Mouse (Mus musculus) hindbrain, embryonic 15.5 days (tissue): ENCODE data around the gene Rnf34. TPM values are rescaled to one million over a fixed set of nuclear protein-coding genes. Genes with fewer than 3 reads are reported as not detected.

ENCODE experiments used
- ATAC-seq: fragments of 200-750 bp; cut with Nextera tagmentation; 2 replicates; pipeline ENCODE4 v1.8.0; 2017; ENCODE audit warnings: low read depth, moderate number of reproducible peaks, moderate TSS enrichment; ENCODE audit not compliant: low FRiP score
- H3K27ac ChIP-seq: fragments of 300-500 bp; sonication (generic); replicated peaks from 2 replicates; pipeline ENCODE4 v1.5.1; 2015; ENCODE audit warnings: mild to moderate bottlenecking, inconsistent platforms
- H3K27me3 ChIP-seq: fragments of 300-500 bp; sonication (generic); 2 replicates; pipeline ENCODE4 v1.6.1; 2015; ENCODE audit warnings: control low read depth, inconsistent platforms
- H3K36me3 ChIP-seq: fragments of 300-500 bp; sonication (generic); 2 replicates; pipeline ENCODE4 v1.6.1; 2015; ENCODE audit warnings: control low read depth, inconsistent platforms
- H3K4me1 ChIP-seq: fragments of 300-500 bp; sonication (generic); replicated peaks from 2 replicates; pipeline ENCODE4 v1.6.1; 2015; ENCODE audit warnings: control low read depth, inconsistent platforms
- H3K4me2 ChIP-seq: fragments of 300-500 bp; sonication (generic); 2 replicates; pipeline ENCODE4 v1.6.1; 2015; ENCODE audit warnings: moderate library complexity, mild to moderate bottlenecking, inconsistent platforms
- H3K4me3 ChIP-seq: fragments of 300-500 bp; sonication (generic); 2 replicates; pipeline ENCODE4 v1.5.1; 2015; ENCODE audit warnings: mild to moderate bottlenecking, inconsistent platforms
- H3K9ac ChIP-seq: fragments of 300-500 bp; sonication (generic); 2 replicates; pipeline ENCODE4 v1.6.1; 2015; ENCODE audit warnings: inconsistent platforms
- H3K9me3 ChIP-seq: fragments of 300-500 bp; sonication (generic); 2 replicates; pipeline ENCODE4 v1.6.1; 2016; ENCODE audit warnings: control low read depth, inconsistent platforms
- WGBS: fragments of 180-500 bp; shearing (Covaris S2); methylation state at CpG from one replicate; pipeline ENCODE4 v1.1.7; 2015; 5-methylcytosine and 5-hydroxymethylcytosine counted together
- polyA plus RNA-seq: library from polyadenylated mRNA; unstranded; fragments of >200 nt; fragmentation: Nextera tagmentation; extraction: Ambion mirVana; gene quantifications from 2 replicates; pipeline ENCODE4 v1.2.1, GENCODE M21; 2015

The Rnf34 gene
- polyA plus RNA-seq, 1 experiment from 2014 or later: 45.0 TPM

DNA sequence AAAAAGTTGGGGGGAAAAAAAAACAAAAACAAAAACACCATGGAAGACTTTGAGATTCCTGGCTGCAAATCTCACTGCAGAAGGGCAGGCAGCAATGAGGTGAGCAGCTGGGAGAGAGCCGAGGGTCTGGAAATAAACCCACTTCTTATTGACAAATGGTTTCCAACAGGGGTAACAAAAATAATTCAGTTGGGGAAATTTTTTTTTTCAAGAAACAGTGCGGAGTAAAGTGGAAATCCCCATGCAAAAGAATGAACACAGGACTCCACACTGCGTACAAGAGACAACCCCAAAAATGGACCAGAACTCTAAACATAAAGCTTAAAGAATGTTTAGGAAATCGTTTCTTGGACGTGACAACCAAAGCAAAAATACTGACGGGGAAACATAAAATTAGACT is 43.4 kb downstream of the Rnf34 start:
- WGBS: 97% methylated on average over 6 of the region's 6 CpGs

DNA sequence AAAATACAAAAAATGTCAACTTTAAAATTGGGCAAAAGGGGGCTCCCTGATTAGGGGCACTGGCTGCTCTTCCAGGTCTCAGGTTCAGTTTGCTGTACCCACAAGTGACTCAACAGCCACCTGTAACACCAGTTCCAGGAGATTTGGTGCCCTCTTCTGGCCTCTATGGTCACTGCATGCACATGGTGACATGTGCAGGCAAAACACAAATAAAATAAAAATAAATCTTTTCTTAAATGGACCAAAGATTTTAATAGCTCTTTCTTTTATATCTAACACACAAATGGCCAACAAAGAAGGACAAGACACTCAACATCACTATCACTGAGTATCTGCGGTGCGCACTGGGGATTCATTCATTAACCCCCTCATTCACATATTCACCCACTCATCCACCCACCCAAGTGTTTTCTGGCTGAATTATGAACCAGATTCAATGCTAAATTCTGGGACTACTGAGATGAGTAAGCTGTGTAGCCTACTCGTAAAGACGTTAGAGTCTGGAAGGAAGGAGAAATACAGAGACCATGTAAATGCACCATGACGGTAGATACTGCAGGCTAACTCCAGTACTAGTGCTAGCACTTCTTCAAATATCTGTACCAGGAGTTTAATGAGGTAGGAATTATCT is 44.3 kb downstream of the Rnf34 start:
- 93% methylated on average over 5 of the region's 5 CpGs for WGBS
- Histone ChIP-seq H3K4me2 (no peak overlapping the region), H3K9ac (no peak overlapping the region), H3K4me1 (peaks cover 30% of the 10 kb centered on the region), H3K27ac (no peak overlapping the region), H3K27me3 (no peaks in the 10 kb centered on the region), H3K36me3 (no peaks in the 10 kb centered on the region), H3K4me3 (no peak overlapping the region), H3K9me3 (no peaks in the 10 kb centered on the region)
- ATAC-seq: no peak

More for the DNA sequence above, 43.4 kb downstream of the Rnf34 start:
- H3K9ac ChIP-seq: no peak overlapping the region
- no peak for ATAC-seq
- H3K4me3 ChIP-seq: no peak overlapping the region
- peaks cover 30% of the 10 kb centered on the region for H3K4me1 ChIP-seq
- H3K27ac ChIP-seq: no peak overlapping the region
- no peaks in the 10 kb centered on the region for H3K36me3 ChIP-seq
- no peaks in the 10 kb centered on the region for H3K27me3 ChIP-seq
- H3K9me3 ChIP-seq: no peaks in the 10 kb centered on the region
- no peak overlapping the region for H3K4me2 ChIP-seq

DNA sequence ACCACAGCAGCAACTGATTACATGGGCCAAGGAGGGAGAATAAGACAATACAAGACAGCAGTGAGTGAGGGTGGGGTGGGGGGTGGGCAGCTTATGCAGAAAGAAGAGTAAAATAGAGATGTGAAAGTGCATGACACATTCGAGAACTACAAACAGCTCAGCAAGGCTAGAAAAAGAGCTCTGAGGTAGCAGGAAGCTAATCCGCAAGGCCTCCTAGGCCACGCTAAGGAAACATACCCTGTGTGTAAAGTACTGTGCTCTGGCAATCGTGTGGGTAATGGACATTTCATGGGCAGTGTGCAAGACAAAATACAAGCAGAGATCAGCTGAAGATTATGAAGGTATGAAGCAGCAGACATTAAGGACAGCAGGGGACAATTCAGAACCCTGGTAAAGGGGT is 45.0 kb downstream of the Rnf34 start:
- no peak overlapping the region for H3K27ac ChIP-seq
- no peak overlapping the region for H3K4me2 ChIP-seq
- H3K27me3 ChIP-seq: no peaks in the 10 kb centered on the region
- WGBS: 79% methylated on average over 4 of the region's 4 CpGs
- no peaks in the 10 kb centered on the region for H3K36me3 ChIP-seq
- no peak overlapping the region for H3K4me3 ChIP-seq
- H3K9ac ChIP-seq: no peak overlapping the region
- ATAC-seq: no peak
- no peaks in the 10 kb centered on the region for H3K9me3 ChIP-seq
- H3K4me1 ChIP-seq: peaks cover 29% of the 10 kb centered on the region

DNA sequence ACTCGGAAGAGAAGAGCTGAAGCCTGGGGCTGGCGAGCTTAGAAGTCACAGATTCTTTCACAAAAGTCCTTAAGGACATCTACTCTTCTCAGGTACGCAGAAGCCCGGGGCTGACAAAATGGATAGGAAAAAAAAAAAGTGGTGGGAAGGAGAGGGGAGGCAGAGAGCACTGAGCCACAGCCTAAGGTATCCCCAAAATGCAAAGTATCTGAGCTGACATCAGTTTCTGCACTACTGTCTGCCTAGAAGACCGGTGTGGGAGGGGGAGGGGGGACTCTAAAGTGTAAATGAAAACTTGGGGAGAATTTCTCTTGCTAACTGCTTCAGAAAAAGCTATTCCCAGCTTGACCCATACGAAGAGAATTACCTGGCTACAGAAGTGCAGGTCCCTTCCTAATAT is 48.3 kb downstream of the Rnf34 start:
- ATAC-seq: no peak
- WGBS: 86% methylated on average over 6 of the region's 6 CpGs
- H3K27me3 ChIP-seq: no peaks in the 10 kb centered on the region
- peaks cover 38% of the 10 kb centered on the region for H3K4me1 ChIP-seq
- peak overlapping the region; percentile 87 for H3K4me2 ChIP-seq
- H3K36me3 ChIP-seq: no peaks in the 10 kb centered on the region
- no peaks in the 10 kb centered on the region for H3K9me3 ChIP-seq
- H3K27ac ChIP-seq: no peak overlapping the region
- H3K4me3 ChIP-seq: peak overlapping the region; percentile 68
- H3K9ac ChIP-seq: no peak overlapping the region

GRCm38 (mm10) chr5:122898963-122899776 is 49.3 kb downstream of the Rnf34 start:
- H3K9ac ChIP-seq: peak overlapping the region; percentile 88
- peak overlapping the region; percentile 68 for H3K4me3 ChIP-seq
- no peak for ATAC-seq
- H3K4me2 ChIP-seq: peak overlapping the region; percentile 87
- no peaks in the 10 kb centered on the region for H3K27me3 ChIP-seq
- 2% methylated on average over 45 of the region's 45 CpGs for WGBS
- no peaks in the 10 kb centered on the region for H3K9me3 ChIP-seq
- H3K36me3 ChIP-seq: no peaks in the 10 kb centered on the region
- H3K4me1 ChIP-seq: peaks cover 38% of the 10 kb centered on the region
- peak overlapping the region; percentile 96 for H3K27ac ChIP-seq

DNA sequence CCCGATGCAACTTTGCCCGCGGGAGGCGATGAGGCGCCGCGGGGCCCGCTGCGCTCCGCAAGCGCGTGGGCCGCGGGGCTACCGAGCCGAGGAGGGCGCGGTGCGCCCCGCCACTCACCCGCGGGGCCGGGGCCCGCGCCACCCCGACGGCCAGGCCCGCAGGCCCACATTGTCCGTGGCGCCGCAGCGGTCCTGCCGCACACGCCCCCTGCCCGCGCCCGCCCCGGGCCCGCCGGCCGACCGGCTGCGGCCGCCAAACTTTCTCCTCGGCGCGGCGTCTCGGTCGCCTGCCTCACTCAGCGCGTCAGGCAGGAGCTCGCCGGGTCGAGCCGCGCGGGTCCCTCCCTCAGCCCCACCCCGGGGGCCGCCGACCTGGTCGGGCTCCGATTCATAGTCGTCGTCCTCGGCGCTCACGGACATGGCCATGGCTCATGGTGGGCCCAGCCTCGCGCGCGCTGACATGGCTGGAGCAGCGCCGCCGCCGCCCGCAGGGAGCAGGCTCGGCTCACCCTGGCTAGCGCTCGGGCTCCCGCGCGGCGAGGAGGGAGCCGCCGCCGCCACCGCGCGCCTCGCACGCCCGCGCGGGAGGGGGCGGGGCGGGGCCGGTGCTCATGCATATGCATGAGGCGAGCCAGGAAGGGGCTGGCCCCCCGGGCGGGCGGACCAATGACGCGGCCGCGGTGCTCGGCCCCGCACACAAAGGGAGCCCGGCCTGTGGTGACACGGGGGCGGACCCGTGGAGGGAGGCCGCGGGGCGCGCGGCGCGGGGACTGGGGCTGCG is 50.1 kb downstream of the Rnf34 start:
- ATAC-seq: peak; percentile 98
- H3K36me3 ChIP-seq: no peaks in the 10 kb centered on the region
- H3K9me3 ChIP-seq: no peaks in the 10 kb centered on the region
- peak overlapping the region; percentile 96 for H3K27ac ChIP-seq
- peaks cover 32% of the 10 kb centered on the region for H3K4me1 ChIP-seq
- 0% methylated on average over 32 of the region's 120 CpGs for WGBS
- peak overlapping the region; percentile 68 for H3K4me3 ChIP-seq
- H3K27me3 ChIP-seq: no peaks in the 10 kb centered on the region
- H3K9ac ChIP-seq: peak overlapping the region; percentile 88
- H3K4me2 ChIP-seq: peak overlapping the region; percentile 87

GRCm38 (mm10) chr5:122900558-122901171 is 50.8 kb downstream of the Rnf34 start:
- ATAC-seq: no peak; the same call in 1 of the 2 replicates
- H3K4me3 ChIP-seq: peak overlapping the region; percentile 68
- H3K36me3 ChIP-seq: no peaks in the 10 kb centered on the region
- H3K27me3 ChIP-seq: no peaks in the 10 kb centered on the region
- peaks cover 30% of the 10 kb centered on the region for H3K4me1 ChIP-seq
- WGBS: 2% methylated on average over 29 of the region's 33 CpGs
- H3K4me2 ChIP-seq: peak overlapping the region; percentile 87
- peak overlapping the region; percentile 96 for H3K27ac ChIP-seq
- H3K9me3 ChIP-seq: no peaks in the 10 kb centered on the region
- peak overlapping the region; percentile 88 for H3K9ac ChIP-seq

DNA sequence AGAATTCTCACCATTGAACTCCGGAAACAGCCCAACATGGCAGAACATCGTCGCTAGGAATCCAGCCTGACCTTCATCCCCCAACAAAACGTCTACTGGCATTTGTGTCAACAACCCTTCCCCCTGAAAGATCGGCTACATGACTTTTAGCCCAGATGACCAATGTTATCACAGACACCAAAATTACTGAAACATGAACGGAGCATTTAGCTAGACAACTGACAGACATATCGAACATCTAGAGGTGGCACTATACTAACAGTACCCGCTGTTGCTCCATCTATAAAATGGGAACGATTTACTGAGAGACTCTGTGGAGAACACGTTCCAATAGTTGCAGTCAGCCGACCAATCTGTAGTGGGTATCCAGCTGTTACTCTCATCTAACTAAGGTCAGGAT is 51.3 kb downstream of the Rnf34 start:
- Histone ChIP-seq H3K4me3 (peak overlapping the region; percentile 68), H3K27me3 (no peaks in the 10 kb centered on the region), H3K4me1 (peaks cover 30% of the 10 kb centered on the region), H3K36me3 (no peaks in the 10 kb centered on the region), H3K27ac (peak overlapping the region; percentile 96), H3K9me3 (no peaks in the 10 kb centered on the region), H3K4me2 (peak overlapping the region; percentile 87), H3K9ac (peak overlapping the region; percentile 88; the same call in 1 of the 2 replicates)
- ATAC-seq: no peak
- 52% methylated on average over 11 of the region's 11 CpGs for WGBS

- H3K4me2 ChIP-seq: no peak overlapping the region
- no peak for ATAC-seq
- no peak overlapping the region for H3K9ac ChIP-seq
- no peak overlapping the region for H3K27ac ChIP-seq
- H3K27me3 ChIP-seq: no peaks in the 10 kb centered on the region
- H3K9me3 ChIP-seq: no peaks in the 10 kb centered on the region
- peaks cover 30% of the 10 kb centered on the region for H3K4me1 ChIP-seq
- WGBS: 63% methylated on average over 3 of the region's 3 CpGs
- H3K36me3 ChIP-seq: no peaks in the 10 kb centered on the region
- H3K4me3 ChIP-seq: no peak overlapping the region
Measured at GRCm38 (mm10) chr5:122901666-122902065, 51.8 kb downstream of the Rnf34 start.

DNA sequence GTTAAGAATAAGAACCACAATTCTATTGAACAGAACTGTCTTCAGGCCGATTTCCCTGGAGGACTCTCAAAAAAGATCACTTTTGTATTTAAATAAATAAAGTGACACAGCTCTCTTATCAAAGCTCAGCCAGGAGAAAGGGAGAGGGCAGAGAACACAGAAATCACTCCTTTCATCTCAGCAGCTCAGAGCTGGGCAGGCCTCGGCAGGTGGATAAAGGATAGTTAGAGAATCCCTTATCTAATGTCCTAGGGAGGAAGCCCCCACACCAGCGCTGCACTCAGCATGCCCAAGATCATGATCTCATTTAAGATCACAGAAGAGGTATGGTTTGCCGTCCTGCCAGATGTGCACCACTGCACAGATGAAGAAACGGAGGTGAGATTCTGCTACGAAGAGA is 52.4 kb downstream of the Rnf34 start:
- Histone ChIP-seq H3K9ac (no peak overlapping the region), H3K27me3 (no peaks in the 10 kb centered on the region), H3K9me3 (no peaks in the 10 kb centered on the region), H3K4me1 (peaks cover 28% of the 10 kb centered on the region), H3K27ac (no peak overlapping the region), H3K4me2 (no peak overlapping the region), H3K4me3 (no peak overlapping the region), H3K36me3 (no peaks in the 10 kb centered on the region)
- ATAC-seq: no peak
- WGBS: 78% methylated on average over 6 of the region's 6 CpGs

- WGBS: 86% methylated on average over 5 of the region's 5 CpGs
- H3K4me3 ChIP-seq: no peak overlapping the region
Measured at GRCm38 (mm10) chr5:122903165-122903564, 53.3 kb downstream of the Rnf34 start.

More at GRCm38 (mm10) chr5:122903165-122903564, 53.3 kb downstream of the Rnf34 start:
- peaks cover 19% of the 10 kb centered on the region for H3K4me1 ChIP-seq
- no peak overlapping the region for H3K27ac ChIP-seq
- no peaks in the 10 kb centered on the region for H3K27me3 ChIP-seq
- H3K36me3 ChIP-seq: no peaks in the 10 kb centered on the region
- ATAC-seq: no peak
- H3K9me3 ChIP-seq: no peaks in the 10 kb centered on the region
- no peak overlapping the region for H3K4me2 ChIP-seq
- H3K9ac ChIP-seq: no peak overlapping the region
